Mouse (Mus musculus) lung, adult 2 months (tissue): ENCODE measurements around the gene Scml4.

ENCODE experiments used
- CTCF ChIP-seq: fragments of 200-500 bp; IDR thresholded peaks from 2 replicates; pipeline ENCODE4 v1.5.1; 2011; ENCODE audit warnings: mild to moderate bottlenecking, low read length, control low read depth; ENCODE audit not compliant: insufficient read depth
- POLR2A ChIP-seq: fragments of 200-500 bp; IDR thresholded peaks from 2 replicates; pipeline ENCODE4 v1.6.1; 2011; ENCODE audit warnings: low read depth, mild to moderate bottlenecking, control low read depth, low read length, borderline replicate concordance; ENCODE audit errors: extremely low read depth

- TF ChIP-seq POLR2A (no peak), CTCF (no peak)
These were observed 113.4 kb downstream of the Scml4 start for GRCm38 (mm10) chr10:42973537-42973936.
